Mouse (Mus musculus): ENCODE data around the gene Tsc1. TPM values are rescaled to one million over a fixed set of nuclear protein-coding genes. Genes with fewer than 3 reads are reported as not detected.

The Tsc1 gene
- 34.0 TPM for polyA plus RNA-seq (2017; shearing (Covaris generic))

DNA sequence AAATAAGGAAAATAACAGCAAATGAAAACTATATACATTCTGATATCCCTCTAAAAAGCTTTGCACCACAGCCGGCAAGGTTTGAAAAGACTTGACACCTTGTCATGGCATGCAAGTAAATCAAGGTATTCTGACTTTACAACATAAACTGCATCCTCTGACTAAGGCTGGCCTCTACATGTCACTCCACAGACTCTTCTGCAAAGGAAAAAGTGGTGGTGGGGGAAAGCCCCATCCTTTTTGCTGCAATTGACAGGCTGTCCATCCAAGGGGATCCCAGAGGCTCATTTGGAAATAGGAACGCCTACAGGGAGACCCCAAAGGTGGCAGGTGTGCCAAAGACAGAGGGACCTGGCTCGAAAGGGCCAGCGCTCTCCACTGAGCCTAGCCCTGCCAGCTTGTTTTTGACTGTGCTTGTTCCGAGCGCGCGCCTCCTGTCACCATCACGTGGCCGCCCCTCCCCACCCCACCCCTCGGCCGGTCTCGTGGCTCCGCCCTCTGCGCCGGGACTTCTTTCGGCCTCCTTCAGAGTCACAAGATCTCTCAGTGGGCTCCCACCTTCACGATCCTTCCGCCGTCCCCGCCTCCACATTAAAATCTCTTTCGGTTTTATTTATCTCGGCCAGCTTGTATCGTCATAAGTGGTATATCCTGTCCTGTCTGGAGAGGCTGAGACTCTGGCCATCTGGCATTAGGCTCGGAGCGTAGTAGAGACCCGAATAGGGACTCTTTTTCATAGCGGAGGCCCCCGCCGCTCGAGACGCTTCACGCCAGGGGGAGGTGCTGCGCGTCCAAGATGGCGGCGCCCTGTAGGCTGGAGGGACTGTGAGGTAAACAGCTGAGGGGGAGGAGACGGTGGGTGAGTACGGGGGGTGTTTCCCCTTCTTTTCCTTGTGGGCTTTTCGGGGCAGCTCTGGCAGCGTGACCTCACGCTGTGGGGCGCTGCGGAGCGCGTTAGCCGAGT is at the start of gene Tsc1:
Tsc1 (plus strand) TSS at position 768 of the 964 bp plus-strand sequence.

DNA sequence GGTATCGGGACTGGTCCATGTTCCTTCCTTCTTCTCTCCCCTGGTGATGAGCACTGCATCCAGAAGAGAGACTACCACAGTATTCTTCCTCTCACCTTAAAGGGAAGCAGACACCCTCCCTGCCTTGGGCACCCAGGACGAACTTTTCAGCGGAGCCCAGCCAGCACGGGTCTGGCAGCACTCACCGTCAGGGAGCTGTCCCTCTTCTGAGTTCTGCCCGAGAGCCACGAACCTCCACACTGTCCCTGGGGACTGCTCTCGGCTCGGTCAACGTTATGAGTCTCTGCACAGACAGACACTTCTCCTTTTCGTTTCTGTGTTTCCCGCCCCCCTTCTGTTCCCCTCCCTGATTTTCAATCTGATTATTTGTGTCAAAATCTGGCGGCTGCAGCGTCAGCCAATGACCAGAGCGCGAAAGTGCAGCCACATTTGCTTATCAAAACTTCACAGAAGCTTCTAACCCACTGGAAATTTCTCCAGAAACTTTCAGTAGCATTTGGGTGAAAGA is 19.3 kb upstream of the Tsc1 start, which contains the start of gene Gfi1b:
Gfi1b (minus strand) TSS at position 319 of the 508 bp plus-strand sequence.

DNA sequence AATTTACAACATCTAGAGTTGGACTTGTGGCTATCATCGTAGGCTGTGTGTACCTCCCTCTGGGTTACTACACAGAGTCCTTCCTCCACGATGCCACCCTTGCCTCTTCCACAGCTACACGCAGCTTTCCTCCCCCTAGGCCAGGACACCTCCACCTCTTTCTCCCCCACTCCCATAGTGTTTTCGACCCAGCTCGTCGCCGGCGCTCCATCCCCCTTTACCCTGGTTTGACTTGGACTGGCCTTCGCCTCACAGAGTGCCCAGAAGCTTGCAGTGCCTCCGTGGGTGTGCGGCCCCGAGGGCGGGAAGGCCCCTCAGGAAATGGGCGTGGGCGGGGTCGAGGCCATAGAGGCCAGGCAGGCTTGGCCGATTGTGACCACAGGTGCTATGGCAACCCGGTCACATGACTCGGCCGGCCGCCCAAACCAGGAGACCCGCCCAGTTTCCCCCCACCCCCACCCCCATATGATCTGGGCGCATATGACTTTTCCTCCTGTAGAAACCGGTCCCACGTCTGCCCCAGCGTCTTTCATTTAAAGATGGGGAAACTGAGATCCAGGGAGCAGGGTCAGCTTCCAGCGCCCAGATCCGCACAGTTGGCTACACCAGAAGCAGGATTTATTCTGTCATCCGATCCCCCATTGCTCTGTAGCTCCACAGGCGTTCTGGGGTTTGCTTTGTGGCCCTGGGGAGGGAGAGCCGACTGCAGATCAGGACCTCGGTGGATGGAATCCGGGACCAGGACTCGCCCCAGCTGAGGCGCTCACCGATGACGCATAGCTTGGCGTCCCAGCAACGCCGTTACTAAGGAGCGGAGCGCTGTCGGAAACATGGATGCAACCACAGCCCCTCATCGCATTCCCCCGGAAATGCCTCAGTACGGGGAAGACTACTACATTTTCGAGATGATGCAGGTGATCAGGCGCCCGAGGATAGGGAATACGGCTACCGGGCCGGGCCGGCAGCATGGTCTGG is 58.6 kb downstream of the Tsc1 start, which contains the start of the genes Spaca9 and Ak8:
Spaca9 (minus strand) TSS at position 367 of the 975 bp plus-strand sequence.
Ak8 (plus strand) TSS at position 804 of the 975 bp plus-strand sequence.

Other genes with a start within 250 kb of the Tsc1 start
- 0.10 TPM for gene Ppp1r26, start 194.4 kb upstream of the Tsc1 start, polyA plus RNA-seq (2017; shearing (Covaris generic))
- not detected for gene 1700007K13Rik, start 174.9 kb upstream of the Tsc1 start, polyA plus RNA-seq (2017; shearing (Covaris generic))
- 36.1 TPM for gene Mrps2, start 173.2 kb upstream of the Tsc1 start, polyA plus RNA-seq (2017; shearing (Covaris generic))
- not detected for gene Gbgt1, start 144.3 kb upstream of the Tsc1 start, polyA plus RNA-seq (2017; shearing (Covaris generic))
- gene Gm10134, start 135.1 kb upstream of the Tsc1 start, polyA plus RNA-seq (2017; shearing (Covaris generic)), result 1.0 TPM
- 33.8 TPM for gene Ralgds, start 128.1 kb upstream of the Tsc1 start, polyA plus RNA-seq (2017; shearing (Covaris generic))
- gene Cel, start 77.8 kb upstream of the Tsc1 start, polyA plus RNA-seq (2017; shearing (Covaris generic)), result not detected
- gene Gtf3c5, start 57.5 kb upstream of the Tsc1 start, polyA plus RNA-seq (2017; shearing (Covaris generic)), result 24.1 TPM
- gene Gfi1b, start 19.2 kb upstream of the Tsc1 start, polyA plus RNA-seq (2017; shearing (Covaris generic)), result not detected
- not detected for gene Spaca9, start 58.5 kb downstream of the Tsc1 start, polyA plus RNA-seq (2017; shearing (Covaris generic))
- gene Ak8, start 58.9 kb downstream of the Tsc1 start, polyA plus RNA-seq (2017; shearing (Covaris generic)), result not detected
- 10.4 TPM for gene Gtf3c4, start 199.1 kb downstream of the Tsc1 start, polyA plus RNA-seq (2017; shearing (Covaris generic))
- gene Ddx31, start 199.2 kb downstream of the Tsc1 start, polyA plus RNA-seq (2017; shearing (Covaris generic)), result 27.1 TPM